8 mouse cellular contexts compared by ENCODE assay signal in genomic region chr6:51178061-51178791, GRCm38 (mm10).
DNase-seq lines count a peak whose midpoint lies in the region; ATAC-seq lines count a peak whose summit lies in the region.

No protein-coding gene starts in this region.

- H3K27me3 ChIP-seq in liver, embryonic 16.5 days (ENCODE audit: control insufficient read depth, insufficient read depth, low read depth, low read length): peaks cover 84% of the 10 kb centered on the region

- DNase-seq in layer of hippocampus, adult 9-11 months: peak; percentile 53
- DNase-seq in layer of hippocampus, adult 8-10 months (ENCODE audit: low spot score in 2 of 2): no peak
- DNase-seq in embryo, embryonic 10 days (ENCODE audit: low spot score): peak; percentile 100
- peak; percentile 68 to 69 for DNase-seq in gastrocnemius, postnatal 36 days
- DNase-seq in induced T-regulatory cell, adult 2 months (ENCODE audit: low read depth): peak; percentile 94
- peak; percentile 95 for DNase-seq in neural tube, embryonic 10.5 days (ENCODE audit: extremely low spot score, low spot score)
- peak; percentile 69 to 89 for DNase-seq in urinary bladder, adult 18-20 months (ENCODE audit: low spot score in 2 of 2)

- H3K36me3 ChIP-seq in liver, embryonic 16.5 days (ENCODE audit: control insufficient read depth, insufficient read depth): no peaks in the 10 kb centered on the region

- peak; percentile 97 for ATAC-seq in liver, embryonic 16.5 days (ENCODE audit: low read depth)

- no peak overlapping the region for H3K27ac ChIP-seq in liver, embryonic 16.5 days (ENCODE audit: low read length)

- H3K4me1 ChIP-seq in liver, embryonic 16.5 days (ENCODE audit: control insufficient read depth, low read depth, low read length): no peaks in the 10 kb centered on the region; the same call in 1 of the 2 replicates

- peak overlapping the region; percentile 50 for H3K4me3 ChIP-seq in liver, embryonic 16.5 days (ENCODE audit: low read depth, low read length)

- intact Hi-C loops in gastrocnemius, postnatal 36 days (cut with DNase I): loop anchor here (5.0 kb wide), 2 partner anchors 829 to 1961 kb away; no protein-coding TSS in a partner anchor

- H3K9me3 ChIP-seq in liver, embryonic 16.5 days (replicated peaks; ENCODE audit: control insufficient read depth, low read length): no peaks in the 10 kb centered on the region

- no peak overlapping the region for H3K9ac ChIP-seq in liver, embryonic 16.5 days (ENCODE audit: low read depth, low read length)

- peak overlapping the region; percentile 71 for H3K4me2 ChIP-seq in liver, embryonic 16.5 days (ENCODE audit: low read depth, low read length)

- 0% methylated on average over 31 of the region's 34 CpGs for WGBS in liver, embryonic 16.5 days (ENCODE audit: insufficient replicate concordance)

Comparison
In these comparisons a context has a peak if more than half of its experiments do, and no peak if none do; other contexts are left out.
1. DNase-seq: peak in layer of hippocampus, adult 9-11 months (single experiment), embryo, embryonic 10 days (single experiment), gastrocnemius, postnatal 36 days (2 of 2), induced T-regulatory cell, adult 2 months (single experiment), neural tube, embryonic 10.5 days (single experiment) and urinary bladder, adult 18-20 months (2 of 2); none in layer of hippocampus, adult 8-10 months (0 of 2).